Mouse (Mus musculus) left cerebral cortex, adult 2 months (tissue): ENCODE results near the gene Khk. TPM values are rescaled to one million over a fixed set of nuclear protein-coding genes. Genes with fewer than 3 reads are reported as not detected.

Experiments used
- DNase-seq, 2 experiments: peaks; one replicate each; pipeline ENCODE4 v3.0.0; 2021 to 2022; ENCODE audit warnings: low spot score in 2 of 2, mixed read lengths in 1 of 2; ENCODE audit errors: extremely low spot score in 1 of 2
- H3K27ac ChIP-seq: fragments of 200-600 bp; 2 replicates; pipeline ENCODE4 v1.8.1; 2022
- H3K4me3 ChIP-seq: fragments of 200-600 bp; 2 replicates; pipeline ENCODE4 v1.8.1; 2022
- CTCF ChIP-seq: fragments of 200-600 bp; IDR thresholded peaks from 2 replicates; pipeline ENCODE4 v1.8.1; 2022; ENCODE audit warnings: antibody characterized with exemption, mild to moderate bottlenecking, moderate library complexity
- intact Hi-C: fragments of 180-260 bp; cut with DNase I; formaldehyde crosslinking; loops from one replicate; pipeline ENCODE4 v1.15.1; 2025
- total RNA-seq, 2 experiments: library from RNA; stranded (reverse); gene quantifications; 2 replicates each; pipeline ENCODE4 v1.2.3; 2021

Gene Khk
- total RNA-seq, 2 experiments from 2014 or later: 15.3 to 19.3 TPM

GRCm38 (mm10) chr5:30925217-30925616 lies 4.0 kb downstream of the Khk start:
- intact Hi-C loops: loop anchor here (10.0 kb wide), 1 partner anchor 1530 kb away; the partner anchor contains the start of gene Ppp1cb
- TF ChIP-seq CTCF: no peak
- Histone ChIP-seq H3K27ac (no peak overlapping the region), H3K4me3 (no peak overlapping the region)
- no peak for DNase-seq

DNA sequence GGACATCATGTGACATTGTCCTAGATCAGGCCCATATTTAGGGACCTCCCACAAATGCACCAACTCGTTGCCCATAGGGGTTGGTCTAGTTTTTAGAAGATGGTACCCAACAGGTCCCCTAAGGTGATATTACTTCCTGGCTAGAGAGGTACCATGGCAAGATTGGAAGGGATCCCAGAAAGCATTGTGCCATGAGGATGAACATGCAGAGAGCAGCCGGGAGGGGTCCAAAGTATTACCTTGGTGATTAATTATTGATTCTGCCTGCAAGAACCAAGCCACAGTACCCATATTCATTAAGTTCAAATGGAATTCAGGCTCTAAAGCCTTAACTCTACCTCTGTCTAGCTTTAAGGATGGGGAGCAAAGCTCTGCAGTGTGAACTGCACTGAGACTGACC lies 4.8 kb downstream of the Khk start:
- DNase-seq: no peak
- no peak overlapping the region for H3K27ac ChIP-seq
- H3K4me3 ChIP-seq: no peak overlapping the region
- intact Hi-C loops: loop anchor here (10.0 kb wide), 1 partner anchor 1529 kb away; the partner anchor contains the start of gene Ppp1cb
- no peak for TF ChIP-seq CTCF

- intact Hi-C loops: loop anchor here (10.0 kb wide), 1 partner anchor 1527 kb away; the partner anchor contains the start of gene Ppp1cb
- no peak for TF ChIP-seq CTCF
- DNase-seq: no peak
- peak overlapping the region; percentile 11; the same call in 1 of the 2 replicates for H3K27ac ChIP-seq
- H3K4me3 ChIP-seq: no peak overlapping the region
These were observed 6.8 kb downstream of the Khk start for GRCm38 (mm10) chr5:30927945-30928529.

GRCm38 (mm10) chr5:30930121-30930520 lies 8.9 kb downstream of the Khk start:
- DNase-seq: peak; percentile 72 to 80
- Histone ChIP-seq H3K4me3 (no peak overlapping the region), H3K27ac (no peak overlapping the region)
- TF ChIP-seq CTCF: peak; percentile 82
- intact Hi-C loops: loop anchor here (1.0 to 5.0 kb wide), 2 partner anchors 74 to 177 kb away; partner anchors contain the start of genes Dnajc5g and Slc30a3

DNA sequence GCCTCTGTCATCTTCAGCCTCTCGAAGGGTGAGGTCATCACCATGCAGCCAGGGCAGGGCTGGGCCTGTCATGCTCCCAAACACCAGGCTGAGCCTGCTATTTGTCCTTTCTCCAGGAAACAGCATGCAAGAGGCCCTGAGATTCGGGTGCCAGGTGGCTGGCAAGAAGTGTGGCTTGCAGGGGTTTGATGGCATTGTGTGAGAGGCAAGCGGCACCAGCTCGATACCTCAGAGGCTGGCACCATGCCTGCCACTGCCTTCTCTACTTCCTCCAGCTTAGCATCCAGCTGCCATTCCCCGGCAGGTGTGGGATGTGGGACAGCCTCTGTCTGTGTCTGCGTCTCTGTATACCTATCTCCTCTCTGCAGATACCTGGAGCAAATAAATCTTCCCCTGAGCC lies 9.6 kb downstream of the Khk start:
- Histone ChIP-seq H3K27ac (no peak overlapping the region), H3K4me3 (no peak overlapping the region)
- no peak for TF ChIP-seq CTCF
- intact Hi-C loops: loop anchor here (1.0 to 5.0 kb wide), 2 partner anchors 73 to 176 kb away; partner anchors contain the start of genes Dnajc5g and Slc30a3
- no peak for DNase-seq

- intact Hi-C loops: loop anchor here (5.0 kb wide), 1 partner anchor 176 kb away; the partner anchor contains the start of genes Dnajc5g and Slc30a3
- H3K27ac ChIP-seq: no peak overlapping the region
- no peak for DNase-seq
- TF ChIP-seq CTCF: no peak
- H3K4me3 ChIP-seq: no peak overlapping the region
These were observed 10.1 kb downstream of the Khk start for GRCm38 (mm10) chr5:30931378-30931777.

DNA sequence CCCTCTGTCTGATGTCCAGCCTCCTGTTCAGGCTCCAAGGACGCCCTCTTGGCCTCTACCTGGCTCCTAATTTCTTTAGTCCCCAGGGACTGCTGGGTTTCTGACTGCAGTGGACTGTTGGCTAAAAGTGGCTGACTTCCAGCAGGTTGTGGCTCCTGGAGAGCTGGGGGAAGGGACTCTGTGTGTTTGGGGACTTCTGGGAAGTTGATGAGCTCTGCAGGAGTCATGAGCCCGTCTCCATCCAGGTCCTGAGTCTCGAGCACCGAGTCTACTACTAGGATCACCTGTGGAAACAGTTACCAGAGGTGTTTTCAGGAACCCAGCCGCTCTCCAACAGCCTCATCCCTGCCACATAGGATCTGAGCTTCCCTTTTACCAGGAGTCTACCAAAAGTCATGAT lies 12.5 kb downstream of the Khk start:
- no peak overlapping the region for H3K27ac ChIP-seq
- intact Hi-C loops: loop anchor here (5.0 kb wide), 1 partner anchor 174 kb away; the partner anchor contains the start of genes Dnajc5g and Slc30a3
- TF ChIP-seq CTCF: no peak
- DNase-seq: no peak
- H3K4me3 ChIP-seq: no peak overlapping the region

GRCm38 (mm10) chr5:30934725-30935461 lies 13.7 kb downstream of the Khk start:
- Histone ChIP-seq H3K27ac (no peak overlapping the region), H3K4me3 (no peak overlapping the region)
- intact Hi-C loops: loop anchor here (5.0 kb wide), 1 partner anchor 172 kb away; the partner anchor contains the start of genes Dnajc5g and Slc30a3
- DNase-seq: no peak
- TF ChIP-seq CTCF: peak; percentile 40

- peak; percentile 45 for TF ChIP-seq CTCF
- Histone ChIP-seq H3K4me3 (no peak overlapping the region), H3K27ac (no peak overlapping the region)
- no peak for DNase-seq
- intact Hi-C loops: no loop called here
These were observed 21.8 kb downstream of the Khk start for GRCm38 (mm10) chr5:30943004-30943403.

DNA sequence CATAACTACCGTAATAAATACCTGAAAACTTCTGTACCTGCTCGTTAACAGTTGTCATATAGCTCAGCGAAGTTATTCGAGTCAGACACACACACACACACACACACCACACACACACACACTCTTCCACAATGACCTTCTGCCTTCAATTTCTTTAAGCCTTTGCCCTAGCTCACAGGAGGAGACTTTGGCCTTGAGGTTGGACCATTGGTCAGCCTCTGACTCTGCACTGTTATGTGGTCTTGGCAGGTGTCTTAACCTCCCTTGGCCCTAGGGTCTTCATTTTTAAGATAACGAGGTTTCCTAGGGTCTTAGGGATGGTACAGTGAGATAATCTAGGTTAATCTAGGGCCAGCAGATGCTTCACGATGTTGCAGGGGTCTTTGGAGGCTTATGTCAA lies 23.1 kb downstream of the Khk start:
- Histone ChIP-seq H3K4me3 (peak overlapping the region; percentile 60), H3K27ac (no peak overlapping the region)
- TF ChIP-seq CTCF: no peak
- intact Hi-C loops: no loop called here
- DNase-seq: no peak

DNA sequence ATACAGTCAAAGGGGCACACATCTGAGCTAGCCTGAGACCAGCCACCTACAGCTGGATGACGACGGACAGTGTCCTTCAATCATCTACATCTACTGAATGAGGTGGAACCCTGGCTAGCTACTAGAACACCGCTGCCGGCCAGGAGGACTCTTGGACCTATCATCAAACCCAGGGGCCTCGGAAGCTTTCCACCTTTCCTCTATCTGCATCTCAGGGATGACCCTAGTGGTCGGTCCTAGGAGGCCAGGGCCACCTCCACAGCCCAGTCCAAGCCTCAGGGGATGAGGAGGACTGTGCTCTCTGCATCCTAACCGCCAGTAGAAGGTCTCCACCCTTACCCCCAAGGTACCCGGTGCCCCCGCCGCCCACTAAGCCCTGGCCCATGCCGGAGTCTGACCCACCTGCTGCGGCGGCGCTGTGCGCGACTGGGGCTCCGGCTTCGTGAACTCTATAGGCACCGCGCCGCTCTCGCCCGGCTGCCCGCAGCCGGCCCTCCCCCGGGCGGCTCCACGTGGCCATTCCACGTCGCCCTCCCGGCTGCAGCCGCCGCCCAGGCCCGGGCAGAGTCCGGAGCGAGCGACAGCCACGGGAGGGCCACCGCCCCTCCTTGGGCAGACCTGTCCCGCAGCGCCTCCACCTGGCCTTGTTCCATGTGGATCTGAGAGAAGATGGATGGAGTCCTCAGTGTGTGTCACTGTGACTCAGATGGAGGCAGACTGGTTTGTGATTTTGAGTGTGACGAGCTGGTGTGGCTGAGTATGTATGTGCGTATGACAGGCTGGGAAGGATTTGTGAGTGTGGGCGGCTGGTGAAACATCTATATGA lies 23.9 kb downstream of the Khk start, which contains the start of gene Cgref1:
TSS of gene Cgref1 (minus strand) at position 636 of the 826 bp plus-strand sequence.
- peak within 1 kb of the TSS; percentile 67 for H3K27ac ChIP-seq
- H3K4me3 ChIP-seq: peak within 1 kb of the TSS; percentile 60
- intact Hi-C loops: loop anchor here (1.0 kb wide), 1 partner anchor 48 kb away; no protein-coding TSS in a partner anchor
- TF ChIP-seq CTCF: peak; percentile 16
- peak; percentile 74 to 78 for DNase-seq
